Mouse (Mus musculus) intestine, embryonic 14.5 days (tissue): ENCODE results near the gene Susd4. TPM values are rescaled to one million over a fixed set of nuclear protein-coding genes. Genes with fewer than 3 reads are reported as not detected.
A peak's percentile ranks its signal among the peaks of the same experiment; 100 is the strongest.

Experiments used
- ATAC-seq: fragments of 200-750 bp; cut with Nextera tagmentation; replicated peaks from 2 replicates; pipeline ENCODE4 v1.8.0; 2017; ENCODE audit warnings: low read depth, moderate number of reproducible peaks, moderate TSS enrichment, moderate library complexity; ENCODE audit not compliant: low FRiP score, low TSS enrichment
- DNase-seq: peaks from one replicate; pipeline ENCODE4 v3.0.0-alpha.2; 2018; ENCODE audit warnings: low spot score
- H3K27ac ChIP-seq: fragments of 300-500 bp; sonication (generic); 2 replicates; pipeline ENCODE4 v1.5.1; 2014; ENCODE audit warnings: low read depth, mild to moderate bottlenecking, control low read depth
- H3K27me3 ChIP-seq: fragments of 300-500 bp; sonication (generic); replicated peaks from 2 replicates; pipeline ENCODE4 v1.6.1; 2014; ENCODE audit warnings: low read length, control low read depth; ENCODE audit not compliant: control insufficient read depth, insufficient read depth
- H3K36me3 ChIP-seq: fragments of 300-500 bp; sonication (generic); 2 replicates; pipeline ENCODE4 v1.6.1; 2014; ENCODE audit warnings: low read length, control low read depth; ENCODE audit not compliant: control insufficient read depth, insufficient read depth
- H3K4me1 ChIP-seq: fragments of 300-500 bp; sonication (generic); replicated peaks from 2 replicates; pipeline ENCODE4 v1.6.1; 2014; ENCODE audit warnings: low read length, control low read depth, mixed read lengths; ENCODE audit not compliant: control insufficient read depth, insufficient read depth
- H3K4me2 ChIP-seq: fragments of 300-500 bp; sonication (generic); 2 replicates; pipeline ENCODE4 v1.6.1; 2014; ENCODE audit warnings: low read length
- H3K4me3 ChIP-seq: fragments of 300-500 bp; sonication (generic); 2 replicates; pipeline ENCODE4 v1.5.1; 2014; ENCODE audit warnings: low read depth, low read length, control low read depth, mixed read lengths
- H3K9ac ChIP-seq: fragments of 300-500 bp; sonication (generic); 2 replicates; pipeline ENCODE4 v1.6.1; 2014; ENCODE audit warnings: mild to moderate bottlenecking, low read length
- H3K9me3 ChIP-seq: fragments of 300-500 bp; sonication (generic); 2 replicates; pipeline ENCODE4 v1.6.1; 2016; ENCODE audit warnings: low read length, control low read depth; ENCODE audit not compliant: control insufficient read depth
- WGBS: fragments of 180-500 bp; shearing (Covaris S2); extraction: QIAGEN DNeasy Blood & Tissue Kit; methylation state at CpG from one replicate; pipeline ENCODE4 v1.1.7; 2014; 5-methylcytosine and 5-hydroxymethylcytosine counted together
- polyA plus RNA-seq: library from polyadenylated mRNA; unstranded; fragments of >200 nt; fragmentation: Nextera tagmentation; extraction: Ambion mirVana; gene quantifications from 2 replicates; pipeline ENCODE4 v1.2.1, GENCODE M21; 2014

Gene Susd4
- polyA plus RNA-seq, 1 experiment from 2014 or later, result 24.5 TPM

DNA sequence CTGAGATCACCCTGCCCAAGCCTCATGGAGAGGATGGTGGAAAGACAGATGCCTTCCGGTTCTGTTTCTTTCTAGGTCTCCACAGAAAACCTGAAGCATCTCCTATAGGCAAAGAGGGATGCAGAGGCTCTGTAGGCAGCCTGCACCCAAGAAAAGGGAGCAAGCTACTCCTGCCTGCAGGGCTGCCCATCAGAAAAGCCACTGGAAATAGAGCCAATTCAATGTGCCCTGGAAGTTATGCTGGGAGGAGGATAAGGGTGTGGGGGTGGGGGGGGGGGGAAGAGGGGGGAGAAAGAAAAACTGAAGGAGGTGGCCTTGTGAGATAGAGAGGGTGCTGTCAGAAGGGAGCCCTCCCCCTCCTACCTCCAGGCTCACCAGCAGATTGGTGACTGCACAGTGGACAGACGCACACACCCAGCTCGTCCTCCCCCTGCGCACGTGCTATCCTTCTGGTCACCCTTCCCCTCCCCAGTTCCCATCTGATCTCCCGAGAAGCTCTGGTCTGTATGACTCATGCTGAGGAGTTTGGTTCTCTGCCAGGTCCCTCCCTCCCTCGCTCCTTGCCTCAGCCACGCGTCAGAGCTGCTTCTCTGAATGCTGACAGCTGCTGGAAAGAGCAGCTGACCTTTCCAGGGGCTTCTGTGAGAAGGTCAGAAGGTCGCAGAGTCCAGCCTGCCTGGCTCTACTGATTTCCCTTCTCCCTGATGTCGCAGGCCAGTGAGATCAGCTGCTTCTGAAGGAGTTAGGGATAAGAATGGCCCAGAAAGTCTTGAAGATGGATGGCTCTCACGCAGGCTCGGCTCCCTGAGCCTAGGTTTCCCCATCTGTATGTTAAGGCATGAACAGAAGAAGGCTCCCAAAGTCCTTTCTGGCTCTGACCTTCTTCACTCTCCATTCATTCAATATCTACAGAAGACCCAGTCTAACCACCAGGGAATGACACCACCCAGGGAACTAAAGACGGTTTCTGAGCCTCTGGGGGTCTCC lies 144.7 kb downstream of the Susd4 start:
- WGBS, result 12% methylated on average over 14 of the region's 14 CpGs
- peak overlapping the region; percentile 67 for H3K27ac ChIP-seq
- peak overlapping the region; percentile 14; the same call in 1 of the 2 replicates for H3K4me2 ChIP-seq
- ATAC-seq (peak; percentile 95), DNase-seq (peak; percentile 94)
- no peak overlapping the region for H3K4me3 ChIP-seq
- H3K9me3 ChIP-seq, result 0 out of 2 replicates have a peak, but pooled peaks cover 3% of the 10 kb centered on the region
- H3K9ac ChIP-seq, result no peak overlapping the region
- no peaks in the 10 kb centered on the region for H3K36me3 ChIP-seq
- H3K27me3 ChIP-seq, result no peaks in the 10 kb centered on the region
- peaks cover 18% of the 10 kb centered on the region; the same call in 1 of the 2 replicates for H3K4me1 ChIP-seq

DNA sequence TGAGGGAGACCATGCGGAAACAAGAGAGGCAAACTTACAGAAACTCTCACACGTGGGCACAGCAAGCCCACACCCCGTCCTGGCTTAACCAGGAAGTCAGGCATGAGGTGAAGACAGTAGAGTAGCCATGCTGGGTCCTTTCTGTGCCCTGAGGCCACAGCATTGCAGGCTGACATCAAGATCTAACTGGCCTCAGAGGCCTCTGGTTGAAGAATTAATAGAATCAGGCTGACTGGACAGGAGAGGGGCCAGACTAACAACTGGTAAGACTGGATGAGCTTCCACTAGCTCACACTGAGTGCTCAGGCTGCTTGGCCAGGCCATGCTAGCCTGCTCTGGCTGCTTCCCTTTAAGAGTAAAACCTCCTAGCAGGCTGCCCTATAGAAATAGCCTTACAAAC lies 145.4 kb downstream of the Susd4 start:
- H3K27me3 ChIP-seq, result no peaks in the 10 kb centered on the region
- 0 out of 2 replicates have a peak, but pooled peaks cover 3% of the 10 kb centered on the region for H3K9me3 ChIP-seq
- 74% methylated on average over 3 of the region's 3 CpGs for WGBS
- H3K4me2 ChIP-seq, result no peak overlapping the region; the same call in 1 of the 2 replicates
- no peak for DNase-seq
- H3K9ac ChIP-seq, result no peak overlapping the region
- ATAC-seq, result 0 out of 2 replicates have a peak, but pooled peaks have one; percentile 5
- H3K36me3 ChIP-seq, result no peaks in the 10 kb centered on the region
- H3K4me1 ChIP-seq, result peaks cover 18% of the 10 kb centered on the region; the same call in 1 of the 2 replicates
- peak overlapping the region; percentile 57; the same call in 1 of the 2 replicates for H3K27ac ChIP-seq
- H3K4me3 ChIP-seq, result no peak overlapping the region

DNA sequence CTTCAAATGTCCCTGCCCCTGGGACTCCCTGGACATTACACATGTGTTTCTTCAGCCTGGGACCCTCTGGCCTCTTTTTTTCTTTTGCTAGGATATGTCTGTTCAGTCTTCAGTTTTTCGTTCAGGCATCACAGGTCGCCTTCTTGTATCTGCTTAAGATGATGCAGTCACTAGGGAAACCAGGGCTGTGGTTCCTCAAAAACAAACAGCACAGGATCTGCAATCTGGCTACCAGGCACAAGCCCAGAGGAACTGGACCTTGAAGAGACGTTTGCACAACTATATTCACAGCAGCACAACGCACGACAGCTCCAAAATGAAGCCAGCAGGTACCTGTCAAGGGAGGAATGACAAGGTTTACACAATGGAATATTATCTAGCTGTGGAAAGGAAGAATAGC lies 145.9 kb downstream of the Susd4 start:
- no peak overlapping the region for H3K27ac ChIP-seq
- H3K9me3 ChIP-seq, result 0 out of 2 replicates have a peak, but pooled peaks cover 3% of the 10 kb centered on the region
- no peak overlapping the region for H3K9ac ChIP-seq
- no peak overlapping the region for H3K4me2 ChIP-seq
- DNase-seq (no peak), ATAC-seq (no peak)
- no peak overlapping the region for H3K4me3 ChIP-seq
- WGBS, result 74% methylated on average over 5 of the region's 5 CpGs
- H3K36me3 ChIP-seq, result no peaks in the 10 kb centered on the region
- no peaks in the 10 kb centered on the region for H3K27me3 ChIP-seq
- H3K4me1 ChIP-seq, result peaks cover 18% of the 10 kb centered on the region; the same call in 1 of the 2 replicates

DNA sequence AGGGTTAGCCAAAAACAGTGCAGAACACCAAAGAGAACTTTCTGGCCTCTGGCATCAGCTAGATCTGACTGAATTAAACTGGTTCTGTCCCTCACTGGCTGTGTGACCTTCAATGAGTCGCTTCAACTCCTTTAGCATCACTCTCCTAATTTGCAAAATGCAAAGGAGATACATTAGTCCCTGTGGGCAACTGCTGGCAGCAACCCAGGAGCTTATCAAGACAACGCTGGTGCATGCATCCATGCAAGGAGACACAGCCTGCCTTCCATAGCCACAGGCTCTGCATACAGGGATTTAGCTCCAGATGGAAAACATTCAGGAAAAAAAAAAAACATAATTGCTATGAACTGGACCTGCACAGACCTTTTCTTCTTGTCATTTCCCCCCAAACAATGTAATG lies 148.9 kb downstream of the Susd4 start:
- DNase-seq (peak; percentile 16), ATAC-seq (no peak)
- Histone ChIP-seq H3K27ac (no peak overlapping the region), H3K9me3 (0 out of 2 replicates have a peak, but pooled peaks cover 3% of the 10 kb centered on the region), H3K4me2 (no peak overlapping the region), H3K36me3 (no peaks in the 10 kb centered on the region), H3K27me3 (no peaks in the 10 kb centered on the region), H3K9ac (no peak overlapping the region), H3K4me3 (no peak overlapping the region), H3K4me1 (peaks cover 12% of the 10 kb centered on the region; the same call in 1 of the 2 replicates)
- 69% methylated on average over 2 of the region's 2 CpGs for WGBS

DNA sequence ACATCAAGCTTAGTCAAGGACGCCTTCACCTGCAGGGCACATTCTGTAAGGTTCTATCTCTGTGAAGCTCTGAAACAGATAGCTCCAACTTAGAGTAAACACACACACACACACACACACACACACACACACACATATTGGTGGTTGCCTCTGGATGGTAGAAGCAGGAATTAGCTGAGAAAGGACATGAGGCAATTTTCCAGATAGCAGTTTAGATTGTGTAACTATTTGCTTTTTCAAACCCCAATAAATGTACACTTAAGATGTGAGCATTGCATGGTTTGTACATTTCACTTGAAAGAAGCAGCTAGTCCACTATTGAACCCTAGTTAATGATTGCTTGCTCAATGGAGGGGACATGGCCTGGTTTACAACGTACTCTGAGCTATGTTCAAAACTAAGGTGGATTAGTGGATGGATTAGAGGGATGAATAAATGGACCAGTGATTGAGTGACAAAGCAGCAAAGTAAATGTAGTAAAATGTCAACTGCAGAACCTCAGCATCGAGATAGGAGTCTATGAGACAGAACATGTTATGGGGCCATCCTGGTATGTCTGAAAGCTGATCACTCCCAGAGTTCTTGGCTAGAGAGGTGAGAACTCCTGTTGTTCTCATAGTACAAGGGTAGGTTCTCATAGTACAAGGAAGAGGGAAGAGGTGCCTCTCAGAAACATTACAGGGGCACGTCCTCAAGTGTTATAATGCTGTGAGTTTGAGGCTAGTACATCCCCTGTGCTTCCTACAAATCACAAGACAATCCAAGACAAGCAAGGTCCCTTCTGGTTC lies 150.7 kb downstream of the Susd4 start:
- peak overlapping the region; percentile 10; the same call in 1 of the 2 replicates for H3K27ac ChIP-seq
- no peak overlapping the region for H3K4me3 ChIP-seq
- H3K9ac ChIP-seq, result no peak overlapping the region
- ATAC-seq (peak; percentile 89), DNase-seq (peak; percentile 51)
- H3K4me2 ChIP-seq, result no peak overlapping the region
- no peaks in the 10 kb centered on the region for H3K4me1 ChIP-seq
- no peaks in the 10 kb centered on the region for H3K27me3 ChIP-seq
- WGBS, result 73% methylated on average over 4 of the region's 4 CpGs
- 0 out of 2 replicates have a peak, but pooled peaks cover 3% of the 10 kb centered on the region for H3K9me3 ChIP-seq
- no peaks in the 10 kb centered on the region for H3K36me3 ChIP-seq

DNA sequence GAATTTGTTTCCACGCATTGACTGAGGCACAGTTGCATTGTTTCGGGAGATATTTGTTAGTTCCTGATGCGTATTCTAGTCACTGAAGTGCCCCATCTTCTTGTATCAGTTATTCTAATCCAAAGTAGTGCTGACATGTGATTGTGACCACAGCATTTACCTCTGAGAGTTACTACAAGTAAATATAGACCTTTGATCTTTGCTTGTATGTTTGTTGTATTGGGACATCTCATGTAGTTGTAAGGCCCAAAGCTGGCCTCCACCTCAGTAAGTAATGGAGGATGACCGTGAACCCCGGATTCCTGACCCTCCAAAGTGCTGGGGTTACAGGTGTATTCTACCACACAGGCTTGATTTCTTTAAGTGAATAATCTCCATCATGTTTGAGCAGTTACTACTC lies 152.5 kb downstream of the Susd4 start:
- H3K4me2 ChIP-seq, result no peak overlapping the region
- H3K4me1 ChIP-seq, result no peaks in the 10 kb centered on the region
- ATAC-seq (no peak), DNase-seq (peak; percentile 38)
- no peaks in the 10 kb centered on the region for H3K36me3 ChIP-seq
- H3K4me3 ChIP-seq, result no peak overlapping the region
- no peak overlapping the region for H3K9ac ChIP-seq
- H3K27ac ChIP-seq, result no peak overlapping the region
- WGBS, result 94% methylated on average over 5 of the region's 5 CpGs
- 0 out of 2 replicates have a peak, but pooled peaks cover 3% of the 10 kb centered on the region for H3K9me3 ChIP-seq
- H3K27me3 ChIP-seq, result no peaks in the 10 kb centered on the region

DNA sequence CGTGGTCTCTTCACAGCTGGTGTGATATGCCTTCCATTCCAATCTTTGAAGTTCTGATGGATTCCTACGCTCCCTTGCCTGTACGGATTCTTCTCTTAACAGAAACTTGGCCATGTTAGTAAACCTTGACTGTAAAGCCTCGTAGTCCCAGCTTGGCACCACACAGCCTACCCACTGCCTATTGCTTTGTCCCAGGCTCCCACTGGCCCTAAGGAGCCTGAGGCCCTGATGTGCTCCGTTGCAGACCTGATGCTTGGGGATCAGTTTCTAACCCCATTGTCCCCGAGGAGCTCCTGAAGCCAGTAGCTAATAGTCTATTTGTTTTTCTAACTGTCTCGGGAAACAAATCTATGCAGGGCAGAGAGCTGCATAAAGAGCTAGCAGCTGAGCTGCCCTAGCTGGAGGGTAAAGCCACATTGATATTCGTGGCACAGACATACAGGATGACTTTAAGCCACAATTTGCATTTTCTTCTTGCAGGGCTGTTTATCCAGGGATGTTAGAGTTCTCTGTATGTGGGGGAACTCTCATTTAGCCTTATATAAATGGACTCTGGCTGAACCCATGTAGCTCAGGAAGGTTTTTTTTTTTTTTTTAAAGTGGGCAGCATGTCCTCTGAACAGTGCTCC lies 155.2 kb downstream of the Susd4 start:
- Histone ChIP-seq H3K9me3 (no peaks in the 10 kb centered on the region), H3K4me2 (no peak overlapping the region), H3K4me1 (no peaks in the 10 kb centered on the region), H3K36me3 (no peaks in the 10 kb centered on the region), H3K9ac (no peak overlapping the region), H3K4me3 (no peak overlapping the region), H3K27ac (no peak overlapping the region), H3K27me3 (no peaks in the 10 kb centered on the region)
- ATAC-seq (no peak), DNase-seq (peak; percentile 21)
- 51% methylated on average over 8 of the region's 8 CpGs for WGBS

DNA sequence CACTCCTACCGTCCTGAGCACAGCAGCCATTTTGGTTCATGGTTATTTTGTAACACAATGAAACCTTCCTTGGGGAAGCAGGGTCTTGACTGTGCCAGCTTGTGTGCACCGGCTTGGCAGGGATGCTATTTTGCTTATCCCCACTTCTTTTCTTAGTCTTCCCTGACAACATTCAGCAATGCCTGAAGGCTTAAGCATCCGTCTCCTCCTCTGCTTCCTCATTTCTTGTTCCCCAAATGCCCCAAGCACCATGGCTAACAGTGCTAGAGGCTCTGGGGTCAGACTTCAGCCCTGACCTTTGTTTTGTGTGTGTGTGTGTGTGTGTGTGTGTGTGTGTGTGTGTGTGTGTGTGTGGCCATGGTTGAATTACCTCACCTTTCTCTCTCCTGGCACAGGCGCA lies 159.2 kb downstream of the Susd4 start:
- DNase-seq (peak; percentile 32), ATAC-seq (no peak)
- Histone ChIP-seq H3K9ac (no peak overlapping the region), H3K4me1 (no peaks in the 10 kb centered on the region), H3K36me3 (no peaks in the 10 kb centered on the region), H3K27ac (no peak overlapping the region), H3K4me3 (no peak overlapping the region), H3K4me2 (no peak overlapping the region), H3K27me3 (no peaks in the 10 kb centered on the region), H3K9me3 (no peaks in the 10 kb centered on the region)
- WGBS, result 80% methylated on average over 4 of the region's 4 CpGs
